Mouse (Mus musculus): Measurements from ENCODE around the gene Tmem108. TPM values are rescaled to one million over a fixed set of nuclear protein-coding genes. Genes with fewer than 3 reads are reported as not detected.

Tmem108 gene
- polyA plus RNA-seq, 1 experiment: 1.9 TPM

DNA sequence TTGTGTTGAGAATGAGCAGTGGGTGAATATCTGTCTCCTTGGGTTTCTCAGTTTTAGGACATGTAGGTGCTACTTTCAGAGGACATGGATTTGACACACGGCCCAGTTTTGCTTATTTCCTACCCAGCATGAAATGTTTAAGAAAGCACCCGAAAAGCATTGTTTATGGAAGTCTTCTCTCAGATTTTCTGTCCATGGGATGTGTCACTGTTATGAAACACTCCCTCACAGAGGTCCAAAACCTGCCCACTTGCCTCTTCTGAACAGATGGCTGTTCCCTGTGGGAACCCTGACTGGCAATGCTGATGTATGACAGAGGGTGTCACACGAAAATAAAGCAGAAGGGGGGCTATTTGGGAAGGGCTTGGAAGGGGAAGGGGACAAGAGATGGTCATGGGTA, 212.5 kb downstream of the Tmem108 start:
- no peak for DNase-seq (ENCODE audit: low read depth)

DNA sequence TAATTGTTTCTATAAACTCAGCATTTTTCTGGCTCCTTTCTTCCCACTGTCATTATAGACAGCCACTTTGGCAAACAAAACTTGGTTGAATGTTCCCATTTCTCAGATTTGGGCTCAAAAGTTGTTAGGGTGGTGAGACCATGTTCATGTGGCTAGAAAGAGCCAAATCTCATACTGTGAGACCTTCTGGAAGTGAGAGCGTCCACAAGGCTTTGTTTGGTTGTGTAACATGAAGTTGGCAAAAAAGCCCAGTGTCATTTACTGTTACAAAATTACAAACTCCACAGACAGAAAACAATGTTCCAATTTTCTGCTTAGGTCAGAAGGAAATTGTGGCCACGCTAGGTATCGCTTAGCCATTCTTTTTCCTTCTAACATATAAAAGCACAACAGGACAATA, 213.0 kb downstream of the Tmem108 start:
- no peak for DNase-seq (ENCODE audit: low read depth)

DNA sequence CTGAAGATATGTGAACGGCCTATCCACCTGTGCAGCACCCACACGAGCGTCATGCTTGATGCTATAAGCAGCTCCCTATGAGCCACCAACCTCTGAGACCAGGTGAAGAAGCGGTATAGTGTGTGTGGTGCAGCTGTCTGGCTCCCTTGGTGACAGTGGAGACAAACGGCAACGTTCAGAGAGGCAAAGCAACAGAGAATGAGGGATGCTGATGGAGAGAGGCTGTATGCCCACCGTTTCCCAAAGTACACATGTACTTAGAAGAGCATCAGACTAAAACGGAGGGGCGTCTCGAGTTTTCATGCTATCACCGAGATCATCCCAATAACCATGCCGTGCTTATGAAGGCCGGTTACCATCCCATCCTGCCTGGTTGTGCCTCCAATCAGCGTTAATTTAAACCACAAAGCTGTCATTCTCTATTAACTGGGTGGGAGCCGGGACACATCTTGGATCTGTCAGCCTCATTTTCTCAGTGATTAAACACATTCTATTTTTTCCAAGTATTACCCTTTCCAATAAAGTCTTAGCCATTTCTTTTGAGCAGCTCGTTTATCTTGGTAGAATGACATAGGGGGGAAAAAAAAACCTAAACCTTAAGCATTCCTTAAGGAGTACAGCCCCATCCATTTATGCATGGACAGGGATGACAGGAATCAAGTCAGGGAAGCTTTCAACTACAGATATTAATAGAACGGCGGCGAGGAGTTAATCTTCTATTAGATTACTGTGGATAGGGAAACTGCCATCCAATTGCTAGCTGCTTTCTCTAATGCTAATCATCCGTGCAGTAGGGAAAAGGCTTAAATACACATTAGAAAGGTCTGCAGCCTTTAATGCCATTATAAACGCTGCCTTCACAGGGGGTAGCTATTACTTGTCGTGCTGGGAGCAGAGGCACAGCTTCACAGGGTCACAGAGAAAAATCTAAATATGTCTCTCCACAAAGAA, 214.7 kb downstream of the Tmem108 start:
- no peak for DNase-seq (ENCODE audit: low read depth)

DNA sequence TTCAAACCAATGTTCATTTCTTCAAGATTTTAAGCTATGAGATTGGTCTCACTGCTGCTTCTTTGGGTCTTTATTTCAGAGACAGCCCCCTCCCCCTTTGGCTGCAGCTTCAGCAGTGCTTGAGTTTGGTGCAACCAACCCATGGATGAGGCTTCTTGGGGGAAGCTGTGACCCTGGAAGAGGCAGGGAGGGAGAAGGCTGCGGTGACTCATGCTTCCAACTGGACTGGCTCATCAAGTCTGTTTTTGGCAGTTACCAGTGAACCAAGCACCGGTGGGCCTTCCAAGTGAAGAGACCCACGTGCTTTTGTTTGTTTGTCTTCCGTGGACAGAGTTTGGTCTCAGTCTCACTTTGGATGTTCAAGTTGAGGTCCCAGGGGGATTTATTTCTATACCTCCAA, 215.9 kb downstream of the Tmem108 start:
- no peak for DNase-seq (ENCODE audit: low read depth)

DNA sequence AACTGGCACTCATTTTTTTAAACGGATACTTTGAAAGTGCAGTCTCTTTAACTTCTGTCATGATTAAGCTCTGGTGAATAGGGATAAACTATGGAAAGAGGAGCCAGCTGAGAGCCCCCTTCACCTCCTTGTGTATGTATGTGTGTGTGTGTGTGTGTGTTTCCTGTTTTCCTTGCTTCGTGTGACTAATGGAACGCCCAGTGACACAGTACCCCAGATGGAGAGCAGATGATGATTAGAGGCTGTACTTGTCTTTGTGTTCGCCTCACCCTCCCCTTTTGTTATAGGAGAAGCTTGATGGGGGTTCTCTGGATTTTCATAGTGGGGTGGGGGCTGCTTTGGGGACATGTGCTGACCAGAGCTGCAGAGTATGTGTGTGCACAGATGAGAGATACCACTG, 216.4 kb downstream of the Tmem108 start:
- DNase-seq (ENCODE audit: low read depth): no peak

DNA sequence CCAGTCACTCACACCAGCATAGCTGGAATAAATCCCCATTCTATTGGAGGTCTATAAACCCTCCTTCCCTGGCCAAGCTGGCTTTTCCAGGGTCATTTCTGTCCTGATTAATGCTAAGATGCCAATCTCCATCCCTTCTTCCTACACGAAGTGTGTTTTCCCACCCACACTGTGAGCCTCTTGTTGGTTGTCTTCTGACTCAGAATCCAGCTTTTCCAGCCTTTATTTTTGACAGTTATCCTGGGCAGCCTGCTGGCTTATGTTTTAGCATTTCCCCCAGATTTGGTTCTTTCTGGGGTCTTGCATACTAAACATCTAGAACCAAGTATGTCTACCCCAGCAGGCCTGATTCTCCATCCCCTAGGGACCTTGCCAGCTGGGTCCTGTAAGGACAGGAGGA, 217.0 kb downstream of the Tmem108 start:
- no peak for DNase-seq (ENCODE audit: low read depth)

DNA sequence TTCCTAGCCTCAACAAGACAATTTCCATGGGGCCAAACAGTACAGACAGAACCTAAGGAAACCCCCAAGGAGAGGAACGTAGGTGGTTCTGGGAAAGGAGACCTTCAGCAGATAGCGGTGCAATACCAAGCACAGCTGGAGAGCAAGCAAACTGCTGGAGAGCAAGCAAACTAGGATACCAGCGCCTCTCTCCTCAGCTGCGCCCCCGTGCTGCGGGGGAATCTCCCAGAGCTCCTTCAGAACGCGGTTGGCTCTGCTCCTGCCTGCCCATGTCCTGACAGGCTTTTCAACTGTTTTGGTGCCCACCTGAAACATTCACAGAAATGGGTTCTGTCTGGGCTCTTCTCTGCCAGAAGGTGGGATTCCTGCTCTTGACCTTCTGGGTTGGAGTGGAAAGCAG, 221.1 kb downstream of the Tmem108 start:
- DNase-seq (ENCODE audit: low read depth): no peak

DNA sequence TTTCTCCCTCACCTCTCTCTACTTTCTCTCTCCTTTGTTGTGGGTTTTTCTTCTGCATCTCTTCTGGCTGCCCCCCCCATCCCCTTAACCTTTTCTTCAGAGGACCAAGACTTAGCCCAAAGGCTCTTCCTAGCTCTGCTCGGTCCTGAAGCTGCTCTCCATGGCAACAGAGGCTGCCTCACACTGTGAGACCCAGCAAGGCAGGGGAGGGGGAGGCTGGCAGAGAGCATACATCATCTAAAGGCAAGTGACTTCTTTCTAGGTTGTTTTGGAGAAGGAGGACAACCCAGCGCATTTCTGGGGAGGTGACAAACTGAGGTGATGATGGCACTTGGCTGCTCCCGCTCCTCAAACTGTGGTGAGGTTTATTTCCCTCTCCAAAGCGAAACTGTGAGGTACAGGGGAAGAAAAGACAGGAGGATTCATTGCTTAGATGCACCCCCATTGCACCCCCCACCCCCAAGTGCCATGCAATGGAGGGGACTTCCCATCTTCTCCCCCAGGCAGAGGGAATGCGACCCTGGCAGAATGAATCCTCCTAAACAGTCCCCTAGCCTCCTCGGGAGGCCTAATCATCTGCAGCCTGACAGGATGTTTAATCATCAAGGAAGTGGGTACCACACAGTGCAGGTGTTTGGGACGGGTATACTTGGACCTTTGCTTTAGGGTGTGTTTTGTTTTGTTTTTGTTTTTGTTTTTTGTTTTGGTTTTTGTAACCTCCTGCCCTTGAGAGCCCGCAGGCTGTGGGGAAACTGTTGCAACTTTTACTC, 223.4 kb downstream of the Tmem108 start:
- DNase-seq (ENCODE audit: low read depth): no peak

DNA sequence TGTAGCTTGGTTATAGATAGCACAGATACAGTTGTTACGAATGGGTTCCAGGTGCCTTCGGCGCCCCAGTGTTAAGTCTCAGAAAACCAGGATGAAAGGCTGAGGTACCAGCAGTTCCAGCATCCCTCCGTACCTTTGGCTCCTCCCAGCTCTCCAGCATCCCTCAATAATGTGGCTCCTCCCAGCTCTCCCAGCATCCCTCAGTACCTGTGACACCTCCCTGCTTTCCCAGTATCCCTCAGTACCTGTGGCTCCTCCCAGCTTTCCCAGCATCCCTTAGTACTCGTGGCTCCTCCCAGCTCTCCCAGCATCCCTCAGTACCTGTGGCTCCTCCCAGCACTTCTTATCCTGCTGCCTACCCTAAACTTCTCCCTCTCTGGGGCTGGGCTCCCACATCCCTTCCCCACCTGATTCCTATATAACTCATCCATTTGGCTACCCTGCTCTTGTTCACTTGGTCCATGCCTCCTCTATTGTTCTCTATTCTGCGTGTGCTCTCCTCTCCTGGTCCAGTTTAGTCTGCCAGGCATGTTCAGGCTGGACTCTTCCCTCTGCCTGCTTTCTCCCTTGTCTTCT, 225.5 kb downstream of the Tmem108 start:
- no peak for DNase-seq (ENCODE audit: low read depth)

GRCm38 (mm10) chr9:103525041-103525537, 236.5 kb downstream of the Tmem108 start:
- no peak for DNase-seq (ENCODE audit: low read depth)

DNA sequence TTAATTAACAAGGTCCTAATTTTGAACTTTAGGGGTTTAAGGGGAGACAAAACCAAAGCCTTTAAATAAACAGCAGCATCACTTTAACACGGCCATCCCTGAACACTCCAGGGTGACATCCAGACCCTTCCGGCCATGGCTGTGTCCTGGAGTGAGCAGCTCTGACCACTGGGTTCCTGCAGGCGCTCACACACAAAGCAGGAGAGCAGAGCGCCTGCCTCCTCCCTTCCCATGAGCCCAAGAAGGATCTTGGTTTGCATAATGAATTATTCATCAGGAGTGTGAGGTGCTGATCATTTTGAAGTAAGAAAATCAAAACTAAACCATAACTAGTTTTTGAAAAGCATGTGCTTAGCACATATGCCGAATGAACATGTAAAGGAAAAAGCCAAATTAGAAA, 237.0 kb downstream of the Tmem108 start:
- DNase-seq (ENCODE audit: low read depth): no peak

DNA sequence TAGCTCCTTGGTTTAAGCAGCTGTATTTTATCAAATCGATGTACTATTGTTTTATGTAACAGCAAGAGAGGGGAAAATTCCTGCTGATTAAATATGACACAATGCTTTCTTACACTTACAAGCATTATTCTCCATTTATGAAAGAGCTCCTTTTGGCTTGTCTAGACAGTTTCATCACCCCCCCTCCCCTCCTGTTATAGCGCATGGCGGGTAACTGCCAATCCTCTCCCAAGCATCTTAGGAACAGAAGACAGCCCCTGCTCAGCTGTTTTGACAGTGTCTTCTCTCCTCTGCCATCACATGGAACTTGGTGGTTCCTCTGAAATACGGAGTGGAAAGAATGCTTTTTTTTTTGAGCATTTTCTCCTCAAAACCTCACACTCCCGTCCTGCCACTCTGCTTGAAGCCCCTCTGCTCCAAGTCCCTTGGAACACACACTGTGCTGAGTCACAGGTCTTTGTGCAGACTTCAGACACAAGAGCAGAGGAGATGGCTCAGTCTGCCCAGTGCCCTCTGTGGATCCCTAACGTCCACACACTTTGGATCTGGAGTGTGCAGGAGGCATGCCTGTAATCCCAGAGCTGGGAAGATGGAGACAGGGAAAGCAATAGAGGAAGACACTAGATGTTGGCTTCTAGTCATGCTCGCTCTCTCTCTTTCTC, 237.8 kb downstream of the Tmem108 start:
- DNase-seq (ENCODE audit: low read depth): no peak

- DNase-seq (ENCODE audit: low read depth): no peak
Measured at GRCm38 (mm10) chr9:103523008-103523407, 238.6 kb downstream of the Tmem108 start.

GRCm38 (mm10) chr9:103513884-103514283, 247.8 kb downstream of the Tmem108 start:
- DNase-seq (ENCODE audit: low read depth): no peak

DNA sequence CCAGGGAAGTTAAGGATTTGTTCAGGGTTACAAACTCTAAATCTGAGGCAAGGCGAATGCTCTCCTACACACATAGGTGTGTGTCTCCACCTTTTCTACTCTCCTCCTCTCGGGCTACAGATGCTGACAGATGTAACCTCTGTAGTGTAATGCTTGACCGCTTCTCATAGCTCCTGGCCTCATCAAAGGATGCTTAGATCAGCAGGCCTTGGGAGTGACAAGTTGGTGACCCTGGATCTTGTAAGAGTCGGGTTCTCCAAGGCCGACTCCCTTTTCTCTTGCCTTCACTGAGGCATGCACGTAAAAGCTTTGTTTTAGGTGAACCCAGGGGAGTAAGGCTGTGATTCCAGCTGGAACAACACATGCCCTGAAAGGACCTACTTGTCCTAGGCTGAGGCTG, 249.4 kb downstream of the Tmem108 start:
- no peak for DNase-seq (ENCODE audit: low read depth)

DNA sequence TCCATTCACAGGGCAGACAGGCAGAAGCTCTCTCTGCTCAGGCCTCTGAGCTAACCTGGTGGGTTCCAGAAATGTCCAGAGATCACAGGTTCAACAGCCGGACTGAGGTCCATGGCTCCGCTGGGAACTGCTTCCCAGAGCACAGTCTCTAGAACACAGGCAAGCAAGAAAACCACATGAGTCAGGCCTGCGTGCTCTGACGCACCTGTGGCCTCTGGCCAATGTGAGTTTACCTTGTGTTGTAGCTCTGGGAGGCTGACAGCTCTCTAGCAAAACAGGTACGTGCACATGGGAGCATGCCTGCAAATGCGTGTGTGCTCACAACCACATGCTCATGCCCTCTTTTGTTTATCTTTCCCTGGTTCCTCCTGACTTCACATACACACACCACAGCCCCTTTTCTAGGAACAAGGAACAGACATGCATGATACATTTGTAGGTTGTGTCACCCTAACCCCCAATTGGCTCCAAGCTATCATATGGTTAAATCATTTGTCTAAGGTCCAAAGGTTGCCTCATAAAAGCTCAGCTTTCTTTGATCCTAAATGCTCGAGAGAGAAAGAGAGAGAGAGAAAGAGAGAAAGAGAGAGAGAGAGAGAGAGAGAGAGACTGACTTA, 254.6 kb downstream of the Tmem108 start:
- DNase-seq (ENCODE audit: low read depth): no peak

GRCm38 (mm10) chr9:103505067-103505466, 256.6 kb downstream of the Tmem108 start:
- no peak for DNase-seq (ENCODE audit: low read depth)

- no peak for DNase-seq (ENCODE audit: low read depth)
Measured at GRCm38 (mm10) chr9:103504646-103505045, 257.0 kb downstream of the Tmem108 start.

- DNase-seq (ENCODE audit: low read depth): no peak
Measured at GRCm38 (mm10) chr9:103503586-103504298, 257.9 kb downstream of the Tmem108 start.

- no peak for DNase-seq (ENCODE audit: low read depth)
Measured at GRCm38 (mm10) chr9:103502655-103503054, 259.0 kb downstream of the Tmem108 start.

All from gonadal fat pad, adult 2 months (tissue).